Mouse (Mus musculus) C2C12 (cell line): ENCODE results near the gene Alpl.

ENCODE experiments used
- CEBPB ChIP-seq: IDR thresholded peaks from one replicate; pipeline ENCODE4 v1.6.1; 2011; ENCODE audit warnings: low read depth, mild to moderate bottlenecking, control low read depth, moderate library complexity
- CTCF ChIP-seq: IDR thresholded peaks from one replicate; pipeline ENCODE4 v1.5.1; 2011; ENCODE audit not compliant: control insufficient read depth, insufficient read depth, insufficient read length
- FOSL1 ChIP-seq: IDR thresholded peaks from one replicate; pipeline ENCODE4 v1.8.0; 2011; ENCODE audit warnings: mild to moderate bottlenecking, low read length; ENCODE audit not compliant: poor library complexity, insufficient read depth, severe bottlenecking
- MAX ChIP-seq: IDR thresholded peaks from one replicate; pipeline ENCODE4 v1.6.1; 2011; ENCODE audit warnings: mild to moderate bottlenecking, control low read depth
- USF1 ChIP-seq: IDR thresholded peaks from one replicate; pipeline ENCODE4 v1.6.1; 2011; ENCODE audit warnings: low read depth, mild to moderate bottlenecking, control low read depth, moderate library complexity

DNA sequence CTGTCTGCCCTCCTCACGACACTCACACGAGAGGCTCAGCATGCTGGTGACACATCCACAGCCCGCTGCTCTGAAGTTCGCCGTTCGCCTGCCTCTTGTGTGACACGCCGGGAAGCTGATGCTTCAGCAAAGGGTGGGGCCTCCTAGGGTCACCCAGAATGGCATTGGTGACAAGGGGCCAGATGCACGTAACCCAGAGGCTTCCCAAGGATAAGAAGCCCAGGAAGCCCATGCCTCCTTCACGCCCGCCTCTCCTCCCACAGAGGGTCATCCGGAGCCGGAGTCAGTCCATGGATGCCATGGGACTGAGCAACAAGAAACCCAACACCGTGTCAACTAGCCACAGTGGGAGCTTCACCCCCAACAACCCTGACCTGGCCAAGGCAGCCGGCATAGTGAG, 74.6 kb downstream of the Alpl start:
- TF ChIP-seq CEBPB: no peak
- no peak for TF ChIP-seq USF1
- no peak for TF ChIP-seq CTCF
- TF ChIP-seq MAX: no peak
- no peak for TF ChIP-seq FOSL1
